Mouse (Mus musculus) CH12.LX (cell line): ENCODE results near the gene Defb47. TPM values are rescaled to one million over a fixed set of nuclear protein-coding genes. Genes with fewer than 3 reads are reported as not detected.

Experiments used
- DNase-seq: peaks from one replicate; pipeline ENCODE4 v3.0.0-alpha.2; 2013; ENCODE audit errors: extremely low read depth
- H3K27ac ChIP-seq: 2 replicates; pipeline ENCODE4 v1.5.1; 2012; ENCODE audit warnings: low read depth, mild to moderate bottlenecking, control low read depth, moderate library complexity; ENCODE audit not compliant: insufficient read depth
- H3K27me3 ChIP-seq: replicated peaks from 2 replicates; pipeline ENCODE3; 2012; ENCODE audit warnings: inconsistent platforms
- H3K36me3 ChIP-seq, 2 experiments: replicated peaks in 1 of 2; 2 replicates each; pipeline versions ENCODE3 to v1.6.1; 2012; ENCODE audit warnings: inconsistent platforms in 1 of 2, low read length in 1 of 2, mild to moderate bottlenecking in 1 of 2, mixed read lengths in 1 of 2, moderate library complexity in 1 of 2; ENCODE audit not compliant: control insufficient read depth in 1 of 2, insufficient read depth in 1 of 2
- H3K4me1 ChIP-seq, 2 experiments: 2 replicates each; pipeline ENCODE4 v1.6.1; 2012; ENCODE audit warnings: inconsistent platforms in 1 of 2, moderate library complexity in 1 of 2; ENCODE audit not compliant: insufficient read depth in 2 of 2, control insufficient read depth in 1 of 2
- H3K4me2 ChIP-seq: 2 replicates; pipeline ENCODE4 v1.6.1; 2012; ENCODE audit warnings: low read depth, mild to moderate bottlenecking, control low read depth; ENCODE audit not compliant: poor library complexity, insufficient read depth, severe bottlenecking
- H3K4me3 ChIP-seq, 3 experiments: fragments of 150-350 bp in 1 of 3; sonication (generic) in 1 of 3; replicated peaks in 1 of 3; 2 replicates each; pipeline versions ENCODE3 to v1.5.1; 2011 to 2012; ENCODE audit warnings: low read depth in 2 of 3, low read length in 2 of 3, mild to moderate bottlenecking in 2 of 3, moderate library complexity in 2 of 3, control low read depth in 1 of 3, improper control_type of control experiment in 1 of 3, inconsistent platforms in 1 of 3, mixed read lengths in 1 of 3; ENCODE audit not compliant: poor library complexity in 1 of 3
- H3K79me2 ChIP-seq: replicated peaks from 2 replicates; pipeline ENCODE4 v1.6.1; 2012; ENCODE audit warnings: mild to moderate bottlenecking, moderate library complexity; ENCODE audit not compliant: control insufficient read depth, poor library complexity, insufficient read depth, severe bottlenecking; ENCODE audit errors: extremely low read depth
- H3K9ac ChIP-seq: 2 replicates; pipeline ENCODE4 v1.6.1; 2012; ENCODE audit warnings: low read depth, mild to moderate bottlenecking, control low read depth, moderate library complexity; ENCODE audit not compliant: insufficient read depth
- H3K9me3 ChIP-seq: replicated peaks from 2 replicates; pipeline ENCODE3; 2012; ENCODE audit warnings: low read length, inconsistent platforms, mixed read lengths
- BHLHE40 ChIP-seq: IDR thresholded peaks from 2 replicates; pipeline ENCODE4 v1.6.1; 2011; ENCODE audit warnings: mild to moderate bottlenecking, low read depth, low read length, improper control_type of control experiment
- CHD1 ChIP-seq: IDR thresholded peaks from 2 replicates; pipeline ENCODE4 v1.6.1; 2012; ENCODE audit warnings: low read depth, low read length, improper control_type of control experiment, inconsistent platforms
- CTCF ChIP-seq, 2 experiments: IDR thresholded peaks in 1 of 2; conservative IDR thresholded peaks in 1 of 2; 2 replicates each; pipeline ENCODE4 v1.5.1; 2011 to 2012; ENCODE audit warnings: low read depth in 2 of 2, low read length in 2 of 2, improper control_type of control experiment in 1 of 2, inconsistent platforms in 1 of 2, mild to moderate bottlenecking in 1 of 2, moderate library complexity in 1 of 2
- E2F4 ChIP-seq: IDR thresholded peaks from 2 replicates; pipeline ENCODE4 v1.6.1; 2011; ENCODE audit warnings: low read depth, low read length, improper control_type of control experiment; ENCODE audit not compliant: insufficient replicate concordance
- ETS1 ChIP-seq: conservative IDR thresholded peaks from 2 replicates; pipeline ENCODE4 v1.6.1; 2012; ENCODE audit warnings: low read depth, mild to moderate bottlenecking, inconsistent platforms, low read length, improper control_type of control experiment, moderate library complexity
- IRF4 ChIP-seq: IDR thresholded peaks from 2 replicates; pipeline ENCODE4 v1.6.1; 2014; ENCODE audit warnings: low read depth, mild to moderate bottlenecking, inconsistent platforms, low read length, improper control_type of control experiment
- KAT2A ChIP-seq: IDR thresholded peaks from 2 replicates; pipeline ENCODE4 v1.6.1; 2012; ENCODE audit warnings: low read length, improper control_type of control experiment, inconsistent platforms; ENCODE audit not compliant: insufficient replicate concordance
- MAX ChIP-seq: IDR thresholded peaks from 2 replicates; pipeline ENCODE4 v1.6.1; 2011; ENCODE audit warnings: low read length, improper control_type of control experiment
- MAZ ChIP-seq: IDR thresholded peaks from 2 replicates; pipeline ENCODE4 v1.6.1; 2012; ENCODE audit warnings: low read depth, mild to moderate bottlenecking, inconsistent platforms, low read length, improper control_type of control experiment, moderate library complexity
- MXI1 ChIP-seq: IDR thresholded peaks from 2 replicates; pipeline ENCODE4 v1.6.1; 2011; ENCODE audit warnings: mild to moderate bottlenecking, low read depth, low read length, improper control_type of control experiment
- MYC ChIP-seq: IDR thresholded peaks from 2 replicates; pipeline ENCODE4 v1.6.1; 2011; ENCODE audit warnings: low read depth, mild to moderate bottlenecking, improper control_type of control experiment, low read length
- NELFE ChIP-seq: IDR thresholded peaks from 2 replicates; pipeline ENCODE4 v1.6.1; 2011; ENCODE audit warnings: low read depth, low read length, improper control_type of control experiment
- PAX5 ChIP-seq: IDR thresholded peaks from 2 replicates; pipeline ENCODE4 v1.6.1; 2012; ENCODE audit warnings: low read length, inconsistent platforms, mixed read lengths
- POLR2A ChIP-seq: IDR thresholded peaks from 2 replicates; pipeline ENCODE4 v1.6.1; 2011; ENCODE audit warnings: low read depth, mild to moderate bottlenecking, improper control_type of control experiment, low read length
- POLR2AphosphoS2 ChIP-seq: IDR thresholded peaks from 2 replicates; pipeline ENCODE4 v1.6.1; 2011; ENCODE audit warnings: low read depth, low read length, improper control_type of control experiment
- RAD21 ChIP-seq: IDR thresholded peaks from 2 replicates; pipeline ENCODE4 v1.6.1; 2011; ENCODE audit warnings: low read depth, mild to moderate bottlenecking, low read length, improper control_type of control experiment, moderate library complexity
- RCOR1 ChIP-seq: conservative IDR thresholded peaks from 2 replicates; pipeline ENCODE4 v1.6.1; 2012; ENCODE audit warnings: low read depth, mild to moderate bottlenecking, inconsistent platforms, low read length, improper control_type of control experiment
- SIN3A ChIP-seq: IDR thresholded peaks from 2 replicates; pipeline ENCODE4 v1.6.1; 2012; ENCODE audit warnings: low read length, improper control_type of control experiment, inconsistent platforms
- SMC3 ChIP-seq: IDR thresholded peaks from 2 replicates; pipeline ENCODE4 v1.6.1; 2011; ENCODE audit warnings: low read depth, low read length, improper control_type of control experiment
- TBP ChIP-seq: conservative IDR thresholded peaks from 2 replicates; pipeline ENCODE4 v1.6.1; 2011; ENCODE audit warnings: low read depth, low read length, improper control_type of control experiment
- TCF12 ChIP-seq: IDR thresholded peaks from 2 replicates; pipeline ENCODE4 v1.6.1; 2014; ENCODE audit warnings: low read depth, mild to moderate bottlenecking, inconsistent platforms, low read length, improper control_type of control experiment
- USF1 ChIP-seq: IDR thresholded peaks from 2 replicates; pipeline ENCODE4 v1.6.1; 2014; ENCODE audit warnings: low read depth, mild to moderate bottlenecking, inconsistent platforms, low read length, improper control_type of control experiment
- USF2 ChIP-seq: conservative IDR thresholded peaks from 2 replicates; pipeline ENCODE4 v1.6.1; 2011; ENCODE audit warnings: low read depth, low read length, improper control_type of control experiment
- ZC3H11A ChIP-seq: IDR thresholded peaks from 2 replicates; pipeline ENCODE4 v1.6.1; 2012; ENCODE audit warnings: low read depth, mild to moderate bottlenecking, inconsistent platforms, low read length, improper control_type of control experiment
- ZKSCAN1 ChIP-seq: IDR thresholded peaks from 2 replicates; pipeline ENCODE4 v1.6.1; 2012; ENCODE audit warnings: low read depth, inconsistent platforms, low read length, improper control_type of control experiment, borderline replicate concordance
- ZMIZ1 ChIP-seq: IDR thresholded peaks from 2 replicates; pipeline ENCODE4 v1.6.1; 2012; ENCODE audit warnings: low read depth, mild to moderate bottlenecking, inconsistent platforms, low read length, improper control_type of control experiment
- ZNF384 ChIP-seq: IDR thresholded peaks from 2 replicates; pipeline ENCODE4 v1.6.1; 2012; ENCODE audit warnings: low read depth, low read length, improper control_type of control experiment, inconsistent platforms
- dilution Hi-C: fragments of 300-500 bp; cut with MboI; formaldehyde crosslinking; loops from 2 replicates; pipeline ENCODE4 v1.14.3; 2020; ENCODE audit warnings: low sequenced_read_pairs; ENCODE audit not compliant: extremely low pct_unique_long_range_greater_than_20kb, extremely low pct_ligation_motif_present
- in situ Hi-C: fragments of 300-500 bp; cut with MboI; formaldehyde crosslinking; loops from 3 replicates; pipeline ENCODE4 v1.14.3; 2019; ENCODE audit warnings: low sequenced_read_pairs, low pct_ligation_motif_present, low pct_unique_long_range_greater_than_20kb, mixed read lengths
- polyA plus RNA-seq: library from polyadenylated mRNA; unstranded; fragments of >175 nt; gene quantifications from 2 replicates; pipeline ENCODE4 v1.2.1, GENCODE M21; 2012; ENCODE audit warnings: low read depth; ENCODE audit not compliant: insufficient read length
- total RNA-seq, 2 experiments: library from RNA; depleted of rRNA; stranded (reverse); fragments of 300-350 nt in 1 of 2; fragments of >200 nt in 1 of 2; gene quantifications; 2 replicates each; pipeline ENCODE4 v1.2.3; 2012 to 2014

Gene Defb47
- total and polyA plus RNA-seq, 3 experiments: not detected

DNA sequence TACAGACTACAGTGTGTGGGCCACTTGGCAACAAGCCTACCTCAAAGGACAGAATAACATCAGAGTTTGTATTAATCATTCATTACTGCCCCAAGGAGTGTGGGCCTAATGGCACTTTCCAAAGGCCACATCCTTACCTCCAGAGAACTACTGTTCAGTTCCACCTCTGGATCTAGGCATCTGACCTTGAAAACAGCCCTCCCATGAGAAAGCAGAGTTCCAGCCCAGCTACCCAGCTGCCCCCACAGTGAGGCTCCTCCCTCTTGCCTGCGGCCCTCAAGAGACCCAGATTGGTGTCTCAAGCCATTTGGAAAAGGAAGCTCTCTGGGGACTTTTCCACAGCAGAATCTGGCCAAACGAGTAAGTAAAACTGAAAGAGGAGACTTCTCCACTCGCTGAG, 48.8 kb downstream of the Defb47 start, which contains the start of gene Defb42:
Gene Defb42, plus strand, starts transcription at position 301 of the 400 bp plus-strand sequence.
- Histone ChIP-seq H3K9me3 (no peaks in the 10 kb centered on the region), H3K4me1 (peaks cover 2 to 22% of the 10 kb centered on the region in 2 experiments; a peak in 3 of 4 replicates), H3K27ac (no peak within 1 kb of the TSS), H3K79me2 (no peaks in the 10 kb centered on the region), H3K36me3 (no peaks in the 10 kb centered on the region), H3K4me2 (no peak within 1 kb of the TSS), H3K4me3 (no peak within 1 kb of the TSS), H3K9ac (no peak within 1 kb of the TSS), H3K27me3 (no peaks in the 10 kb centered on the region)
- dilution Hi-C loops: no loop called here
- no peak for TF ChIP-seq RAD21
- TF ChIP-seq NELFE: no peak
- TF ChIP-seq ETS1: no peak
- TF ChIP-seq KAT2A: no peak
- no peak for TF ChIP-seq CHD1
- TF ChIP-seq PAX5: no peak
- TF ChIP-seq POLR2A: no peak
- TF ChIP-seq CTCF (conservative IDR thresholded peaks at IDR 0.05 in 1 of 2, IDR thresholded peaks at IDR 0.05 in 1 of 2; ENCODE audit: low read depth in 2 of 2, low read length in 2 of 2): no peak
- TF ChIP-seq ZKSCAN1: no peak
- no peak for TF ChIP-seq IRF4
- TF ChIP-seq RCOR1: no peak
- TF ChIP-seq USF2: no peak
- TF ChIP-seq POLR2AphosphoS2: no peak
- no peak for TF ChIP-seq MXI1
- TF ChIP-seq USF1: no peak
- no peak for DNase-seq
- in situ Hi-C loops: no loop called here

DNA sequence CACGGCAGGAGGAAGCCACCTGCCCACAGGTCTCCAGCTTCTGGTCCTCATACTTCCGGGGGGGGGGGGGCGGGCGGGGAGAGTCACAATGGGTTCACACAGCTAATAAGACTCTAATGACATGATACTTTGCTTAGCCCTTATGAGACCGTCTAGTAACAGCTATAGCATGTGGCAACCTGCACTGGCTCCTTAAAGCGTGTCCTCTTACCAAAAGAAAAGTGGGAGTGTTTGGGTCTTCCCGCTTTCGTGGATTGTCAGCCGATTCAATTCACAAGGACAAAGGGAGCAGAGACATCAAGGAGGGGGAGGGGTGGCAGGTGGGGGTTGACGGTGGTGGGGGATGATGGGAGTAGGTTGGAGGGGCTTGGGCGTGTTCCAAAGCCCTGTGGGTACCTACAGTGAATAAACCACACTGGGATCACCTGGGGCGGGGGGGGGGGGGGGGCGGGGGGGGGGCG, 52.1 kb downstream of the Defb47 start, which contains the start of gene Defb30:
Gene Defb30, minus strand, starts transcription at position 51 of the 461 bp plus-strand sequence.
- Histone ChIP-seq H3K4me3 (no peak within 1 kb of the TSS), H3K9me3 (no peaks in the 10 kb centered on the region), H3K36me3 (no peaks in the 10 kb centered on the region), H3K27ac (no peak within 1 kb of the TSS), H3K4me2 (no peak within 1 kb of the TSS), H3K9ac (no peak within 1 kb of the TSS), H3K79me2 (no peaks in the 10 kb centered on the region), H3K4me1 (peaks cover 2 to 26% of the 10 kb centered on the region in 2 experiments; a peak in 3 of 4 replicates), H3K27me3 (no peaks in the 10 kb centered on the region)
- dilution Hi-C loops (no loop called here), in situ Hi-C loops (no loop called here)
- DNase-seq: no peak
- TF ChIP-seq POLR2AphosphoS2 (no peak), ETS1 (no peak), MAZ (no peak), MAX (no peak), TBP (no peak), TCF12 (no peak), E2F4 (no peak), ZC3H11A (no peak), SMC3 (no peak), RAD21 (no peak), IRF4 (no peak), KAT2A (no peak), ZNF384 (no peak), PAX5 (no peak), ZMIZ1 (no peak), SIN3A (no peak), MYC (no peak), USF2 (no peak), MXI1 (no peak), BHLHE40 (no peak)
